Mouse (Mus musculus) erythroblast, embryonic 14.5 days (primary cell): ENCODE data around the gene Dlgap4.

ENCODE experiments used
- GATA1 ChIP-seq: IDR thresholded peaks from 2 replicates; pipeline ENCODE4 v1.6.1; 2012; ENCODE audit warnings: low read length, inconsistent platforms, mixed read lengths
- TAL1 ChIP-seq: IDR thresholded peaks from 3 replicates; pipeline ENCODE4 v1.6.1; 2012; ENCODE audit warnings: low read length, inconsistent platforms, mixed read lengths

DNA sequence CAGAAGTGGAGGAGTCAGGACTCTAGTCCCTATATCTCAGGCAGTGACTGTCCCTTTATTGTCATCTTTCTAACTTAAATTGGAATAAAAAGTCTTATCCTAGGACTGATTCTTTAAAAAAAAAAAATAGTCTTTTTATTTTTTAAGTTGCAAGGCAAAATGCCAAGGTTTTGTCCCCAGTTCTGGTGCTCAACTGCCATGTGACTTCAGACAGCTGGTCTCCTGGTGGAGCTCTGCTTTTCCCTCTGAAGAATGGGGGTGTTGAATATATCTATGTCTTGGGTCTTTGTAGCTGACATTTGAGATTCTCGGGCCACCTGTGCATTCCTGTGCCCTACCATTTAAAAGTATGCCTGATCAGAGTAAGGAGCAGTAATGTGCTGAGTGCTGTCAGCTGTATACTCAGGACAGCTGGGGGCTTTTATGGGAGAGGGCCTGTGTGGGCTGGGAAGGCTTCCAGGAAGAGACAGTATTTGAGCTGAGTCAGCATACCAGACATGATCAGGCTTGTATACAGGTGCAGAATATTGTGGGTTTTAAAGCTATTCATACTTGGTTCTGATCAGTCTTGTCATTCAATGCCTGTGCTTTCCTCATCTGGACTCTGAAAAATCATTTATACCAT, 110.5 kb downstream of the Dlgap4 start:
- TF ChIP-seq GATA1 (no peak), TAL1 (no peak)
